Mouse (Mus musculus) neutrophil, adult 59 days (primary cell): Measurements from ENCODE around the gene Fads2. TPM values are rescaled to one million over a fixed set of nuclear protein-coding genes. Genes with fewer than 3 reads are reported as not detected.

Experiments
- total RNA-seq, 2 experiments: library from RNA; stranded (reverse); gene quantifications; 1 replicate in 1 of 2; 2 replicates in 1 of 2; pipeline ENCODE4 v1.2.4; 2023

The Fads2 gene
- 1 to 10 TPM; 2.0 to 5.1 TPM for total RNA-seq

DNA sequence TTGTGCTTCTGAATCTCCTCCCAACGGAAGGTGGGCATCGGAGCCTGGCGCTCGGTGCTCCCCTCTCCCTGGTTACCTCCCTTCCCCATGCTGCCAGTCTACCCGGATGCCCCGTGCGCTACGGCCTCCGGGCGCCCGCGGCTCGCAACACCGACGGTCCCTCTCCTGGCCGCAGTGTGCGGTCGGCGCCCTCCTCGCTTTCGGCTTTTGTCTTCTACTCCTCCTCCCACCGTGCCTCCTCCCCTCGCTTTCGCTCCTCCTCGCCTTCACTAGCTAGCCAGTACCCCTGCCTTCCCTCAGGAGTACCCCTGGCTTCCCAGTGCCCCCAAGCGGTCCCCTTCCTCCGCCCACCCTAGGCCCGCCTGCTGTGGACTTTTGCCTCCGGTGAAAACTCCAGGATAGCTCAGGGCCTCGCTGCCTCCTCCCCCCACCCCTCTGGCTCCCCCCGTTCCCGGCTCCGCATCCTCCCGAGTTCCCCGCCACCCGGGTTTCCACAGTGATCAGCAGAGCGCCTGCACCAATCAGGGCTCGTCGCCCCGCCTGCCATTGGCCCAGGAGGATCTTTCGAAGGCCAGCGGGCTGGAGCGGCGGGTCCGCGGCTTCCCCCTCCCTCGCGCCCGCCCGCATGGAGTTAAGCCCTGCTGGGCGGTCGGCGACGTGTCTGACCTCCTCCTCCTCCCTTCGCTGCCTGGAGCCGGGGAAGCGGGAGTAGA, at the start of gene Fads2:
Gene Fads2 (minus strand): TSS at position 406 of the 713 bp plus-strand sequence.

DNA sequence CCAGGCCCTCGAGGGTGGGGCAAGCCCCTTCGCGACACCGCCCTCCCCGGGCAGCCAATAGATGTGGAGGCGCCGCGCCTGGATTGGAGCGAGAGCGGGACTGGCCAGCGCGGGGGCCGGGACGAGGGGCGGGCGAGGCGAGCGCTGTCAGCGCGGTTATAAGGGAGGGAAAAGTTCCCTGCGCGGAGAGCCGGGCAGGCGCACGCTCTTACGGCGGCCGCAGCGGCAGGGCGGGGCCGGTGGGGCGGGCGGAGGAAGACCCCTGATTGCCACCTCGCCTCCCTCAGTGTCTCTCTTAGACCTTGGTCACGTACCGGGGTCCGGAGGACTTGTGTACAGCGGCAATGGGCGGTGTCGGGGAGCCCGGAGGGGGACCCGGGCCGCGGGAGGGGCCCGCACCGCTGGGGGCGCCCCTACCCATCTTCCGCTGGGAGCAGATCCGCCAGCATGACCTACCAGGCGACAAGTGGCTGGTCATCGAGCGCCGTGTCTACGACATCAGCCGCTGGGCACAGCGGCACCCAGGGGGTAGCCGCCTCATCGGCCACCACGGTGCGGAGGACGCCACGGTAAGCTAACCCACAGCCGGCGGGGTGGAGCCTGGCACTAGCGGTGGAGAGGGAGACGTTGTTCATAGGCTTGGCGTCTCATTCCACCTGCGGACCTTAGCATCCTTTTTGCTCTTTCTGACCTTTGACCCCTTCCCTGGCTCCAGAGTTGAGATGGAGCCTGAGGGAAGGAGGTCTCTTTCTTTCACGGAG, 60.0 kb downstream of the Fads2 start, which contains the start of gene Fads3:
Gene Fads3 (plus strand): TSS at position 182 of the 761 bp plus-strand sequence.

Other genes starting within 250 kb of the Fads2 start
- gene Incenp, start 202.2 kb downstream of the Fads2 start, total RNA-seq = 100 to 1,000 TPM; 188 to 200 TPM
- gene Fth1, start 121.1 kb downstream of the Fads2 start, total RNA-seq = 1,000 to 10,000 TPM; 2,763 to 3,169 TPM
- gene Best1, start 100.1 kb downstream of the Fads2 start, total RNA-seq = not detected
- gene Rab3il1, start 100.1 kb downstream of the Fads2 start, total RNA-seq = 1 to 10 TPM; 5.0 to 9.6 TPM
- gene Fads3, start 60.2 kb downstream of the Fads2 start, total RNA-seq = 1 to 10 TPM; 2.0 to 5.5 TPM
- gene Fads1, start 81.1 kb upstream of the Fads2 start, total RNA-seq = 1 to 10 TPM; 8.3 to 9.4 TPM
- 100 to 1,000 TPM; 104 to 110 TPM for gene Tmem258, start 102.3 kb upstream of the Fads2 start, total RNA-seq
- gene Fen1, start 102.4 kb upstream of the Fads2 start, total RNA-seq = 10 to 100 TPM; 39.5 to 42.6 TPM
- gene Myrf, start 139.0 kb upstream of the Fads2 start, total RNA-seq = under 1 TPM in 1 of 2 experiments, not detected in 1; 0.11 TPM
- under 1 TPM; 0.11 to 0.57 TPM for gene Dagla, start 203.1 kb upstream of the Fads2 start, total RNA-seq